Mouse (Mus musculus) heart, postnatal 0 days (tissue): ENCODE results near the gene Atp2a1. TPM values are rescaled to one million over a fixed set of nuclear protein-coding genes. Genes with fewer than 3 reads are reported as not detected.
A peak's percentile ranks its signal among the peaks of the same experiment; 100 is the strongest.

ENCODE experiments used
- ATAC-seq: fragments of 200-750 bp; cut with Nextera tagmentation; 2 replicates; pipeline ENCODE4 v1.8.0; 2017; ENCODE audit warnings: low read depth, moderate number of reproducible peaks, moderate library complexity; ENCODE audit not compliant: insufficient read depth
- DNase-seq: peaks from one replicate; pipeline ENCODE4 v3.0.0-alpha.2; 2016; ENCODE audit warnings: low spot score
- H3K27ac ChIP-seq: fragments of 300-500 bp; sonication (generic); 2 replicates; pipeline ENCODE4 v1.5.1; 2014; ENCODE audit warnings: low read depth, mild to moderate bottlenecking
- H3K27me3 ChIP-seq: fragments of 300-500 bp; sonication (generic); 2 replicates; pipeline ENCODE4 v1.6.1; 2014; ENCODE audit warnings: low read length, mixed read lengths; ENCODE audit not compliant: control insufficient read depth, insufficient read depth
- H3K36me3 ChIP-seq: fragments of 300-500 bp; sonication (generic); replicated peaks from 2 replicates; pipeline ENCODE4 v1.6.1; 2014; ENCODE audit warnings: low read length, mixed read lengths; ENCODE audit not compliant: control insufficient read depth, insufficient read depth
- H3K4me1 ChIP-seq: fragments of 300-500 bp; sonication (generic); 2 replicates; pipeline ENCODE4 v1.6.1; 2014; ENCODE audit warnings: antibody characterized with exemption; ENCODE audit not compliant: control insufficient read depth, insufficient read depth
- H3K4me2 ChIP-seq: fragments of 300-500 bp; sonication (generic); 2 replicates; pipeline ENCODE4 v1.6.1; 2014; ENCODE audit warnings: low read depth, mild to moderate bottlenecking, low read length, moderate library complexity
- H3K4me3 ChIP-seq: fragments of 300-500 bp; sonication (generic); 2 replicates; pipeline ENCODE4 v1.5.1; 2014; ENCODE audit warnings: low read depth, low read length
- H3K9ac ChIP-seq: fragments of 300-500 bp; sonication (generic); replicated peaks from 2 replicates; pipeline ENCODE4 v1.6.1; 2014; ENCODE audit warnings: low read depth, low read length, mixed read lengths
- H3K9me3 ChIP-seq: fragments of 300-500 bp; sonication (generic); replicated peaks from 2 replicates; pipeline ENCODE4 v1.6.1; 2016; ENCODE audit warnings: low read length; ENCODE audit not compliant: control insufficient read depth
- CTCF ChIP-seq: IDR thresholded peaks from 2 replicates; pipeline ENCODE4 v1.5.1; 2016; ENCODE audit warnings: antibody characterized with exemption, control low read depth, low read depth
- EP300 ChIP-seq: IDR thresholded peaks from 2 replicates; pipeline ENCODE4 v1.6.1; 2016; ENCODE audit warnings: antibody characterized with exemption, low read depth
- WGBS: fragments of 180-500 bp; shearing (Covaris S2); extraction: QIAGEN DNeasy Blood & Tissue Kit; methylation state at CpG from one replicate; pipeline ENCODE4 v1.1.7; 2014; 5-methylcytosine and 5-hydroxymethylcytosine counted together
- polyA plus RNA-seq: library from polyadenylated mRNA; unstranded; fragments of >200 nt; fragmentation: Nextera tagmentation; extraction: Ambion mirVana; gene quantifications from 2 replicates; pipeline ENCODE4 v1.2.1, GENCODE M21; 2015
- total RNA-seq: library from RNA; depleted of rRNA; stranded (reverse); fragments of >200 nt; gene quantifications from 2 replicates; pipeline ENCODE4 v1.2.3, GENCODE M21; 2014; ENCODE audit warnings: low replicate concordance; rRNA removed

Gene Atp2a1
- total RNA-seq (0.92 and 3.8 TPM in 2 replicates), polyA plus RNA-seq (0.40 and 0.92 TPM in 2 replicates)

- TF ChIP-seq EP300 (no peak), CTCF (no peak)
- Histone ChIP-seq H3K4me3 (no peak within 1 kb of the TSS), H3K4me1 (peaks cover 31% of the 10 kb centered on the region), H3K4me2 (no peak within 1 kb of the TSS), H3K27me3 (no peaks in the 10 kb centered on the region), H3K9ac (no peak within 1 kb of the TSS), H3K27ac (no peak within 1 kb of the TSS), H3K9me3 (no peaks in the 10 kb centered on the region), H3K36me3 (peaks cover 12% of the 10 kb centered on the region)
- 65% methylated on average over 5 of the region's 5 CpGs for WGBS
- ATAC-seq (no peak), DNase-seq (no peak)
Observed at GRCm38 (mm10) chr7:126463004-126463403, at the start of gene Atp2a1. Gene Atp2a1, minus strand, starts transcription at chr7:126463108.

DNA sequence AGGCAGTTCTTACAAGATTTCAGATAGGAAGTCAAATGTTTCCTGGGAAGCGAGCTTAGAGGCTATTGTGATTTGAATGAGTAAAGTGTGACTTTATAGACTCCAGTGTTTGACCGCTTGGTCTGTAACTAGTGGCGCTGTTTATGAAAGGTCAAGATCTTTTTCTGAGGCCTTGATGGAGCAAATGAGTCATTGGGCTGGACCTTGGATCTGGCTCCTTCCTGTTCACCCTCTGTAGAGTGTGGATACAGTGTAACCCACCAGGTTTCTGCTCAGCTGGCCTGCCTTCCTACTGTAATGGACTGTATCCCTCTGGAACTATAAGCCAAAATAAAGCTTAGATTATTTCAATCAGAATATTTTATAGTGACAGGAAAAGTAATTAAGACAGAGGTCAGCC, 48.4 kb upstream of the Atp2a1 start:
- Histone ChIP-seq H3K4me2 (no peak overlapping the region), H3K4me1 (no peaks in the 10 kb centered on the region), H3K9me3 (no peaks in the 10 kb centered on the region), H3K36me3 (no peaks in the 10 kb centered on the region), H3K4me3 (no peak overlapping the region), H3K27me3 (no peaks in the 10 kb centered on the region), H3K27ac (no peak overlapping the region), H3K9ac (no peak overlapping the region)
- DNase-seq (peak; percentile 18), ATAC-seq (0 out of 2 replicates have a peak, but pooled peaks have one; percentile 11)
- WGBS: 52% methylated on average over 3 of the region's 3 CpGs
- TF ChIP-seq EP300 (no peak), CTCF (no peak)

GRCm38 (mm10) chr7:126507126-126507778, 44.3 kb upstream of the Atp2a1 start:
- no peak overlapping the region for H3K4me3 ChIP-seq
- H3K9ac ChIP-seq: no peak overlapping the region
- WGBS: 64% methylated on average over 8 of the region's 8 CpGs
- no peaks in the 10 kb centered on the region for H3K9me3 ChIP-seq
- no peaks in the 10 kb centered on the region for H3K4me1 ChIP-seq
- ATAC-seq (no peak), DNase-seq (no peak)
- no peaks in the 10 kb centered on the region for H3K27me3 ChIP-seq
- H3K27ac ChIP-seq: no peak overlapping the region
- H3K36me3 ChIP-seq: no peaks in the 10 kb centered on the region
- no peak for TF ChIP-seq CTCF
- no peak for TF ChIP-seq EP300
- no peak overlapping the region for H3K4me2 ChIP-seq

GRCm38 (mm10) chr7:126504913-126505312, 42.0 kb upstream of the Atp2a1 start:
- Histone ChIP-seq H3K27ac (no peak overlapping the region), H3K4me3 (no peak overlapping the region), H3K9ac (no peak overlapping the region), H3K4me2 (no peak overlapping the region), H3K4me1 (peaks cover 8% of the 10 kb centered on the region; the same call in 1 of the 2 replicates), H3K27me3 (no peaks in the 10 kb centered on the region), H3K36me3 (peaks cover 13% of the 10 kb centered on the region), H3K9me3 (no peaks in the 10 kb centered on the region)
- TF ChIP-seq EP300 (no peak), CTCF (no peak)
- WGBS: 49% methylated on average over 2 of the region's 2 CpGs
- DNase-seq (no peak), ATAC-seq (no peak)

DNA sequence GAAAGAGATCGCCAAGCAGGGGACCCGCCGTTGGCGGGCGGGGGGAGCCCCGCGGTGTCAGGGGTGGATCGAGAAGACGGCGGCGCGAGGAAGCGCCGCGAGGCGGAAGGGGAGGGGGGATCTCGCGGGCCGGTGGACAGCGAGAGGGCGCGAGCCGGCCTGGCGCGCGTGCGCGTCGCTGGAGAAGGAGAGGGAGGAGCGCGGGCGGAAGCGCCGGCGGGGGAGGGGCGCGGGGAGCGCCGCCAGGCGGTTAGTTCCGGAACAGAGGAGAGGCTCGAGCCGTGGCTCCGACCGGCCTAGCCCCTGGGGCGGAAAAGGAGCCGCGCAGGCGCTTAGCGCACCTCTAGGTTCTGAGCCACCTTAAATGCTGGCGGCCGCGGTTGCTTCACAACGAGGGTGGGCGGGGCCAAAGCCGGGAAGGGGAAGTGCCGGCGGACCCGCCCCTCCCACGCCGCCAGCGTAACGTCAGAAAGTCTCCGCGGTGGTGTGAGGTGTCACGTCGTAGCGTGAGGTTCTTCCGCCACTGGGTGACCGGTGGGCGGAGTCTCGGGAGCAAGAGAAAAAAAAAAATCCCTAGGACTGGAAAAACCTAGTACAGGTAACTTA, 40.5 kb upstream of the Atp2a1 start, which contains the start of gene Atxn2l:
Gene Atxn2l, minus strand, starts transcription at position 165 of the 606 bp plus-strand sequence.
- Histone ChIP-seq H3K4me2 (peak within 1 kb of the TSS; percentile 93), H3K9ac (peak within 1 kb of the TSS; percentile 98), H3K4me3 (peak within 1 kb of the TSS; percentile 92), H3K27ac (peak within 1 kb of the TSS; percentile 99), H3K27me3 (no peaks in the 10 kb centered on the region), H3K9me3 (no peaks in the 10 kb centered on the region), H3K36me3 (peaks cover 29% of the 10 kb centered on the region), H3K4me1 (peaks cover 8% of the 10 kb centered on the region; the same call in 1 of the 2 replicates)
- WGBS: under 1% methylated on average over 61 of the region's 72 CpGs
- DNase-seq (peak; percentile 98), ATAC-seq (peak; percentile 86)
- TF ChIP-seq EP300: peak; percentile 70; the same call in 1 of the 2 replicates
- TF ChIP-seq CTCF: peak; percentile 37
